Mouse (Mus musculus) forebrain, embryonic 14.5 days (tissue): ENCODE data around the gene Areg. TPM values are rescaled to one million over a fixed set of nuclear protein-coding genes. Genes with fewer than 3 reads are reported as not detected.

Experiments
- ATAC-seq: fragments of 200-750 bp; cut with Nextera tagmentation; 2 replicates; pipeline ENCODE4 v1.8.0; 2017; ENCODE audit warnings: mild to moderate bottlenecking, moderate library complexity
- DNase-seq: peaks from one replicate; pipeline ENCODE4 v3.0.0-alpha.2; 2015; ENCODE audit warnings: low spot score
- H3K27ac ChIP-seq: fragments of 300-500 bp; sonication (generic); 2 replicates; pipeline ENCODE4 v1.5.1; 2014; ENCODE audit warnings: low read depth, mild to moderate bottlenecking, control low read depth, low read length, moderate library complexity
- H3K27me3 ChIP-seq: fragments of 300-500 bp; sonication (generic); replicated peaks from 2 replicates; pipeline ENCODE4 v1.6.1; 2014; ENCODE audit warnings: low read length, control low read depth, mixed read lengths; ENCODE audit not compliant: control insufficient read depth, insufficient read depth
- H3K36me3 ChIP-seq: fragments of 300-500 bp; sonication (generic); 2 replicates; pipeline ENCODE4 v1.6.1; 2014; ENCODE audit warnings: low read length, control low read depth; ENCODE audit not compliant: control insufficient read depth, insufficient read depth
- H3K4me1 ChIP-seq: fragments of 300-500 bp; sonication (generic); 2 replicates; pipeline ENCODE4 v1.6.1; 2014; ENCODE audit warnings: antibody characterized with exemption, low read length, control low read depth; ENCODE audit not compliant: control insufficient read depth, insufficient read depth
- H3K4me2 ChIP-seq: fragments of 300-500 bp; sonication (generic); 2 replicates; pipeline ENCODE4 v1.6.1; 2014; ENCODE audit warnings: mild to moderate bottlenecking, control low read depth, low read length
- H3K4me3 ChIP-seq: fragments of 300-500 bp; sonication (generic); 2 replicates; pipeline ENCODE4 v1.5.1; 2014; ENCODE audit warnings: low read depth, low read length, control low read depth
- H3K9ac ChIP-seq: fragments of 300-500 bp; sonication (generic); 2 replicates; pipeline ENCODE4 v1.6.1; 2014; ENCODE audit warnings: mild to moderate bottlenecking, low read length, control low read depth, moderate library complexity
- H3K9me3 ChIP-seq: fragments of 300-500 bp; sonication (generic); replicated peaks from 2 replicates; pipeline ENCODE4 v1.6.1; 2016; ENCODE audit warnings: low read length, control low read depth, mixed read lengths; ENCODE audit not compliant: control insufficient read depth
- WGBS: fragments of 180-500 bp; shearing (Covaris S2); extraction: QIAGEN DNeasy Blood & Tissue Kit; methylation state at CpG from one replicate; pipeline ENCODE4 v1.1.7; 2014; 5-methylcytosine and 5-hydroxymethylcytosine counted together
- polyA plus RNA-seq: library from polyadenylated mRNA; unstranded; fragments of >200 nt; fragmentation: Nextera tagmentation; extraction: Ambion mirVana; gene quantifications from 2 replicates; pipeline ENCODE4 v1.2.1, GENCODE M21; 2014

Gene Areg
- polyA plus RNA-seq, result not detected in 2 replicates

DNA sequence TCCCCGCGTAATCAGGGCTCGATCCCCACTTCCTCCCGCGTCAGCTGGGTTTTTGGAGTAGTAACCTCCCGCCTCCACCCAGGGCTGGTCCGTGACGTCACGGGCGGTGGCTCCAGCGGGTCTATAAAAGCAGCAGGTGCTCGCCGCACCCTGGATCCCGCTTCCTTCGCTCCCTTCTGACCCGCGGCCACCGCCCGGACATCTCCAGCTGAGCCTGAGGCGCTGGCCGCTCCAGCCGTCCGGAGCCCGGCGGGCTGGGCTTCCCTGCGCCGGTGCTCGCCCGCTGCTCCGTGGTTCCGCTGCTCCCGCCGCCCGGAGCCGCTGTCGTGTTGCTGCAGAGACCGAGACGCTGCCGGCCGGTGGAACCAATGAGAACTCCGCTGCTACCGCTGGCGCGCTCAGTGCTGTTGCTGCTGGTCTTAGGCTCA, at the start of gene Areg:
Gene Areg, plus strand, starts transcription at position 154 of the 428 bp plus-strand sequence.
- H3K9me3 ChIP-seq, result no peaks in the 10 kb centered on the region

DNA sequence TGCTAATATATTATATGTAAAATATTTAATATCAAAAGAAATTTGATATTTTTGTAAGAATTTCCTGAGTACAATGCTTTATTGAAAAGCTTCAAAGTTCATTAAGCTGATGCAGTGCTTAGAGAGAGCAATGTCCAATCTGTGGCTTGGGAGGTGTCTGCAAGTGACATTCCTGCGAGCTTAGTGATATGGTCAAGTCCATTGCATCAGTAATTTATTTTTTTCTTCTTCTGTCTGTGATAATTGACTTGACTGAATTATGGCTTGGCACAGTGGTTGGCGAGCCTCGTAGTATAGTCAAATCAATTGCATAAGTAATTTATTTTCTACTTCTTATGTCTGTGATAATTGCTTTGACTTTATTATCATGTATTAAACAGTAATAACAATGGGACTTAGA, 49.1 kb upstream of the Areg start:
- 91% methylated on average over 3 of the region's 3 CpGs for WGBS
- Histone ChIP-seq H3K9ac (no peak overlapping the region), H3K4me1 (no peaks in the 10 kb centered on the region), H3K4me3 (no peak overlapping the region), H3K36me3 (no peaks in the 10 kb centered on the region), H3K27ac (no peak overlapping the region), H3K9me3 (no peaks in the 10 kb centered on the region), H3K27me3 (no peaks in the 10 kb centered on the region), H3K4me2 (no peak overlapping the region)
- DNase-seq (no peak), ATAC-seq (no peak)

More for the DNA sequence above, at the start of gene Areg:
- Histone ChIP-seq H3K4me3 (peak within 1 kb of the TSS; percentile 53), H3K27ac (no peak within 1 kb of the TSS), H3K27me3 (peaks cover 6% of the 10 kb centered on the region; the same call in 1 of the 2 replicates), H3K36me3 (no peaks in the 10 kb centered on the region), H3K4me1 (no peaks in the 10 kb centered on the region), H3K9ac (peak within 1 kb of the TSS; percentile 60), H3K4me2 (peak within 1 kb of the TSS; percentile 87)
- DNase-seq (peak; percentile 63), ATAC-seq (peak; percentile 92)
- under 1% methylated on average over 44 of the region's 44 CpGs for WGBS

DNA sequence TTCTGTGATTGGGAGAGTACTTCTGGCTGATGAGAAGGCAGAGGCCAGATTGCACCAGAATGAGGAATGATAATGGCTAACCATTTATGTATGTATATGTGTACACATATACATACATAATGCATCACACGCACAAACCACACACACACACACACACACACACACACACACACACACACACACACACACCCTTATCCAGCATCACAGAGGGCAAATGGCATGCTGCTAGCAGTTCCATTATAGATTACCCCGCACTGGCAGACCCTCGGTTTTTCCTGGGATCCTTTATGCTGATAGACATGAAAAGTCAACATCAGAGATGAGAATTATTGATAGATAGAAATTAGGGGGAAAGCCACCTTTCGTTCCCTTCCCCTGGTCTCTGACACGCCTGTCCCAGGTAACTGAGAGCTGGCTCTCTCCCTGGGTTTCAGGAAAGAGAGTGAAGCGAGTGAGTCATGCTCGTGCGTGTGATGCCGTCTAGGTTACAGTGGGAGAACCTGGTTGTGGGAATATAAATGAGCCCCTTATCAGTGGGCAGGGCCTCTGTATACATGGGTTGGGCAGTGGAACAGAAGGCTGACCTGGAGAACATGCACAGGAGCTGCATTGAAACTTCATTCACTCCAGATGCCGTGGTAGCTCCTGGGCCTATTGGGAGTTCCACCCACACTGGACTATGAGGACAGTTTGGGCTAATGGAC, 41.3 kb upstream of the Areg start:
- Histone ChIP-seq H3K9ac (no peak overlapping the region), H3K4me1 (no peaks in the 10 kb centered on the region), H3K27me3 (no peaks in the 10 kb centered on the region), H3K4me2 (no peak overlapping the region), H3K9me3 (no peaks in the 10 kb centered on the region), H3K4me3 (no peak overlapping the region), H3K36me3 (no peaks in the 10 kb centered on the region), H3K27ac (no peak overlapping the region)
- ATAC-seq, result no peak
- no peak for DNase-seq
- WGBS, result 91% methylated on average over 10 of the region's 10 CpGs

DNA sequence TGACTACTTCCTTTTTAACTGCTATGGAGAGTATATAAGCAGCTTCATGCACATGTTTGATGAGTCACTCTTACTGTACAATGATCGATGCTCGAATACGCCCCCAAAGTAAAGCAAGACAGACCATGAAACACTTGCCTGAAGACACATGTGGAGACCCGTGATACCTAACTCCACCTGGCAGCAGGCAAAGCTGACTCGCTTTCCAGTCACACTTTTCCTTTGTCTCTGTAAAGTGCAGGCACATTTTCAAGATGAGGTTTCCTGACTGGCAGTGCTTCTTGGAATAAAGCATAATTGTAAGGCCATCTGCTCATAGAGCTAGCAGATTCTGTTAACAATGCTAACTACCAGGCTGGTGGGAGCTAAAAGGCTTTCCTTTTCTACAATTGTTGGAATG, 37.7 kb upstream of the Areg start:
- ATAC-seq (no peak), DNase-seq (peak; percentile 6)
- Histone ChIP-seq H3K4me2 (no peak overlapping the region), H3K9me3 (no peaks in the 10 kb centered on the region), H3K4me3 (no peak overlapping the region), H3K9ac (no peak overlapping the region), H3K4me1 (no peaks in the 10 kb centered on the region), H3K27me3 (no peaks in the 10 kb centered on the region), H3K27ac (no peak overlapping the region), H3K36me3 (no peaks in the 10 kb centered on the region)
- 90% methylated on average over 5 of the region's 5 CpGs for WGBS

DNA sequence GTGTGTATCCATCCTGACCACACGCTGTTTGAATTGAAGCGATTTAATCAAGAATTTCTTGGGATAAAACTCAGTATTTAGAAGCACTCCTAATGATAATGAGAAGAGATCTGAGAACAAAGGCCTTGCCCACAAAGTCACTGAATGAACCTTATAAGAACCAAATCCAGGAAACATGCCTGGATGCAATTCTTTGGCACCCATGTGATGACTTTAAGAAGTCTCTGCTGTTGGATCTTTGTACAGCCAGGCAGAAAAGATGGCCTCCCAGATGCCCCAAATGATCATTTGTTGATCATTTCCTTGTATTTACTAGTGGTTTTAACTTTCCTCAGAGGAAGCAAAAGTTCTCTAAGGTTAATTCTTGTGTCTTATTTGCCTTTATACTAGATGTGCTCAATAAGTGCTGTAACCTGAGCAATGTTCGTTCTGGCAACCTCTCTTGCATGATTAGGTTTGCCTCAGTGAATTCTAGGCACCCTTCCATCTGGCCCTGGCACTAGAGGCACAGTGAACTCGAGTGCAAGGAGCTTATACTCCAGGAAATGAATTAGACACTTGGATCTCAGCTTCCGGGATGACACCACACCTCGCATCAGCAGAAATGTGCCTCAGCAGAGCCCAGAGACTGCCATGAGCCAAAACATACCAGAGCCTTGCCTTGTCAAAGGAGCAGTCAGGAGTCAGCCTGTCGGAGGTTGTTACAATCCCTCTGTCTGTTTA, 35.3 kb upstream of the Areg start:
- Histone ChIP-seq H3K9ac (no peak overlapping the region), H3K4me2 (no peak overlapping the region), H3K36me3 (no peaks in the 10 kb centered on the region), H3K27ac (no peak overlapping the region), H3K9me3 (no peaks in the 10 kb centered on the region), H3K4me1 (no peaks in the 10 kb centered on the region), H3K4me3 (no peak overlapping the region), H3K27me3 (no peaks in the 10 kb centered on the region)
- ATAC-seq (peak; percentile 73), DNase-seq (peak; percentile 76)
- 52% methylated on average over 7 of the region's 7 CpGs for WGBS

DNA sequence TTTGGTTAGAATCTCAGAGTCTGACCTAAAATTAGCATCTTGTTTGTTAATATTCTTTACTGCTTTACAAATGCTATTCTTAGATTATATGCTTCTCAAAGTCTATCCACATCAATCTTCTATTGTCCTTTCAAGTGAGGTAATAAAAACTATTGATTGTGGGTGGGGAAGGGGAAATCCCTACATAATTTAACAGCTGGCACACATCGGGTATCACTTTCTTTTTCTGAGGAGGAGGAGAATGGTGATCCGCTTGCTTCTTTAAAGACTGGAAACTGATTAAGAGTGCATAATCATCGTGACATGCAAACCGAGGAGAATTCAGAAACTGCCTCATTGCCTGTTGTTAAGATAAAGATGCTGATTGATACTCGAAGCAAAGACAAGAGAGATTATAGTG, 33.2 kb upstream of the Areg start:
- Histone ChIP-seq H3K27ac (no peak overlapping the region), H3K27me3 (no peaks in the 10 kb centered on the region), H3K36me3 (no peaks in the 10 kb centered on the region), H3K9ac (no peak overlapping the region), H3K9me3 (no peaks in the 10 kb centered on the region), H3K4me3 (no peak overlapping the region), H3K4me1 (no peaks in the 10 kb centered on the region), H3K4me2 (no peak overlapping the region)
- DNase-seq (no peak), ATAC-seq (no peak)
- WGBS, result 74% methylated on average over 5 of the region's 5 CpGs

DNA sequence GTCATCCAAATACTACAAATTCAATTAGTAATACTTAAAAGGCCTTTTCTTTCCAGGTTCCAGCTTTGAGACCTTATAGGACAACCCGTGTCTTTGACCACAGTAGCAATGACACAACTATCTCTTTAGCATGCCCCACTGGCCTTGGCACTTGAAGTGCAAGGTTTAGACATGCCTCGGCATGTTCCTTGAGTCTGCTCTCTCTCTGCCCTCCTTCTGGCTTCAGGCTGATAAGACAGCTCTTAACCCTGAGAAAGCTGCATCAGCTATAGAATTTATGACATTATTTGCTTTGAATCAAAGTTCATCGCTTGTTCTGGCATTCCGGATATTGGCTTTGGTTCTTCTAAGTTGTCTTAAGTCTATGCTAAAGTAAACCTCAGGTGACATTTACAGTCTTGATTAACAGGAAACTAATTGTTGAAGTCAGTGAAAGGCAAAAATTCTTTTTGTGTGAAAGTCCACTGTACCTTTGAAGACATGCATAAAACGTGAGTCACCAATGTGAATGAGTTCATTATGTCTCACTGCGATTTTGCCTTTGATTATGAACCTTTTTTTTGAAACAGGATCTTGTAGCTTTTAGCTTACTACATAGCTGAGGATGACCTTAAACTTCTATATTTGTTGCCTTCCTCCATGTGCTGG, 29.3 kb upstream of the Areg start:
- H3K4me2 ChIP-seq, result no peak overlapping the region
- DNase-seq (no peak), ATAC-seq (no peak)
- no peaks in the 10 kb centered on the region for H3K4me1 ChIP-seq
- no peak overlapping the region for H3K27ac ChIP-seq
- H3K9ac ChIP-seq, result no peak overlapping the region
- 92% methylated on average over 6 of the region's 6 CpGs for WGBS
- H3K4me3 ChIP-seq, result no peak overlapping the region
- H3K9me3 ChIP-seq, result no peaks in the 10 kb centered on the region
- H3K36me3 ChIP-seq, result no peaks in the 10 kb centered on the region
- no peaks in the 10 kb centered on the region for H3K27me3 ChIP-seq

DNA sequence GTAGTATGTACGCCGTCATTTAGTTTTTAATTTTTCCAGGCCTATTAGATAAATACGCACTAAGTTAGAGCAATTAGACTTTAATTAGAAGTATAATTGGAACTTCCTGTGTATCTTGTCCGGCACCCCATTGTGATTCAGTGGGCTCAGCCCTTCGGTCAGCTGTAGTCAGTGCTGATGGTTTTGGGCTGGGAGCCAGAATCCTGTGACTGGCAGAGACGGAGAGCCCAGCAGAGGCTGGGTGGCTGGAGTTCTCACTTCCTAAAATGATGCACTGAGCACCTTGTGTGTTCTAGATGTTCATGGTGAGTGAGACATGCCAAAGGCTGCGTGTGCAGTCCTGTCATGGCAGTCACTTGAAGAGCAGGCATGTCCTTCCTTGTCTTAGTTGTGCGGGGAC, 28.4 kb upstream of the Areg start:
- ATAC-seq (no peak; the same call in 1 of the 2 replicates), DNase-seq (peak; percentile 44)
- H3K4me1 ChIP-seq, result no peaks in the 10 kb centered on the region
- H3K27me3 ChIP-seq, result no peaks in the 10 kb centered on the region
- no peak overlapping the region for H3K27ac ChIP-seq
- H3K4me2 ChIP-seq, result no peak overlapping the region
- no peak overlapping the region for H3K9ac ChIP-seq
- H3K9me3 ChIP-seq, result no peaks in the 10 kb centered on the region
- H3K36me3 ChIP-seq, result no peaks in the 10 kb centered on the region
- no peak overlapping the region for H3K4me3 ChIP-seq
- WGBS, result 63% methylated on average over 8 of the region's 8 CpGs

DNA sequence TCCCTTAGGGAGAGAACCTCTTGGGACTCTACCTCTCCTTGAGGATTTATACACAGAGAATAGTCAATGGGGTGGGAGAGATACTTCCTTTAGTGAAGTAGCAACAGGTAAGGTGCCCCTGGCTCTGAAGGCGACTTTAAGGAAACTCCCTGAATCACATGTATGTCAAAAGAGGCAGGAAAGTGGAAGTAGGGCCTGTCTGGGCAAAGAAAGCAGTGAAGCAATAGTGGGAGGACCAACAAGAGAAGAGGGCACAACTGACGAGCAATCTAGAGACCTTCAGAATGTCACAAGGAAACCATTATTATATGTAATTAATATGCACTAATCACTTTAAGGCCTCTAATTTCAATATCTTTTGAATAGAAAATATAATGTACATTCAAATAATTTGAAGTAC, 25.4 kb upstream of the Areg start:
- H3K4me2 ChIP-seq, result no peak overlapping the region
- H3K4me1 ChIP-seq, result no peaks in the 10 kb centered on the region
- no peak overlapping the region for H3K4me3 ChIP-seq
- no peaks in the 10 kb centered on the region for H3K27me3 ChIP-seq
- no peaks in the 10 kb centered on the region for H3K36me3 ChIP-seq
- H3K27ac ChIP-seq, result no peak overlapping the region
- WGBS, result 82% methylated on average over 2 of the region's 2 CpGs
- no peaks in the 10 kb centered on the region for H3K9me3 ChIP-seq
- ATAC-seq (no peak), DNase-seq (no peak)
- H3K9ac ChIP-seq, result no peak overlapping the region
